Mouse (Mus musculus): ENCODE data around the gene 1700113H08Rik.

DNA sequence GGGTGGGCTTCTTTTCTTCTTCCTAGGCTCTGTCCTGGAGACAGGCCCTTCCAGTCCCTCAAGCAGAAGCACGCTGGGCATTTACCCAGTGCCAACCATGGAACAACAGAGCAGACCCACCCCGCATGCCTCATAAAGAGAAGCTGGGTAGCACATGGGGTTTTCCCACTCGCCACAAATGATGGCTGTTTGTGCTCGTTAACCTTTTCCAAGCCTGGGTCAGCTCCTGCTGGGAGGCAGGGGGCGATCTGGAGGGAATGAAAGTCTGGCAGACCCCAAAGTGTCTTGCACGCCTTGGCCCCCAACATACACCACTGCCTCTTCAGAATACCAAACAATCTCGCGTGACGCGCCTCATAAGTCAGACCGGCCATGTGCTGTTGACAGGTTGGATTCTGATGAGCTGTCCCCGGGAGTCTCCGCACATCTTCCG, 21.6 kb upstream of the 1700113H08Rik start:
- TF ChIP-seq GATA1 (IDR thresholded peaks at IDR 0.05; ENCODE audit: low read length) (no peak), TAL1 (IDR thresholded peaks at IDR 0.05; ENCODE audit: low read length) (no peak)
